Mouse (Mus musculus) C3H10T1/2 (cell line): Measurements from ENCODE around the gene Pax4. TPM values are rescaled to one million over a fixed set of nuclear protein-coding genes. Genes with fewer than 3 reads are reported as not detected.

Experiments used
- polyA plus RNA-seq, 2 experiments: library from polyadenylated mRNA; unstranded; fragments of >200 nt; fragmentation: generic; extraction: Trizol; gene quantifications; one replicate each; pipeline ENCODE4 v1.2.1; 2012; ENCODE audit warnings: missing spikeins in 2 of 2

Gene Pax4
- polyA plus RNA-seq, result not detected

GRCm38 (mm10) chr6:28449253-28449652, at the start of gene Pax4:
Gene Pax4 (minus strand): TSS chr6:28449353.

DNA sequence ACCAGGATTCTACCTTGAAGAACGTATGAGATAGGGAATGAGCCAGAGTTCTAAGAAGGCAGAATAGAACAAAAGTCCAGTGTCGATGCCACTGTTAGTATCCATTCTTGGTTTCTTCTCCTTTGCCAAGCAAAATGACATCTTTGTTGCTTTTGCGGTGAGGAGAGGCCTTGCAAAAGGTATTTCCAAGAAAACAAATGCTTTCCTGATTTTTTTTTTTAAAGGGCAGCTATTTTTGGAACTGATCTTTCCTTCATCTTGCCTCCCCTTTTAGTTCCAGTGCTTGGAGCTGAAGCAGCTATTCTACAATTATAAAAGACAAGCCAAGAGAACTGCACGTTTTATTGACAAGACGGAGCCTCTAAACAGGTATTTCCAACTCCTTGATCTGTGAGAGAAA, 25.7 kb upstream of the Pax4 start, which contains the start of gene Snd1:
Gene Snd1, plus strand, starts transcription at position 301 of the 400 bp plus-strand sequence.

DNA sequence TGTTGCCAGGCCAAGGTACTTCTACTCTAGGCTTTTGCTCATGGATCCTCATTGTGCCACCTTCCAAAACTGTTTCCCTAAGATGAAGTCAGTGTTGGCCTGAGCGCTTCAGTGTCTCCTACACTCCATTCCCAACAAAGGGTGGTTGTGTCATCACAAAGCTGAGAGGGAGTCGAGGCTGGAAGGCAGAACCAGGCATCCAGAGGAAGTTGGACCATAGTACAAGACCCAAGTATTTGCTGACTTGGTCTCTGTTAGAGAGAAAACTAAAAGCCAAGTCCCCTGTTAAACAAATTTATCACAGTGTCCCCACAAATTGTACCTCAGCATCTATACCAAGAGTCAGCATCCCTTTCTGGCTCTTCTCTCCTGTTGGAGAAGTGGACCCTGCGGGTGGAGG, 20.9 kb downstream of the Pax4 start, which contains the start of gene Gcc1:
Gene Gcc1, minus strand, starts transcription at position 101 of the 400 bp plus-strand sequence.

GRCm38 (mm10) chr6:28427096-28427839, 21.9 kb downstream of the Pax4 start, which contains the start of gene Fscn3:
Gene Fscn3 (plus strand): TSS chr6:28427789.

GRCm38 (mm10) chr6:28423313-28423712, 25.8 kb downstream of the Pax4 start, which contains the start of gene Arf5:
Gene Arf5 (plus strand): TSS chr6:28423560.

DNA sequence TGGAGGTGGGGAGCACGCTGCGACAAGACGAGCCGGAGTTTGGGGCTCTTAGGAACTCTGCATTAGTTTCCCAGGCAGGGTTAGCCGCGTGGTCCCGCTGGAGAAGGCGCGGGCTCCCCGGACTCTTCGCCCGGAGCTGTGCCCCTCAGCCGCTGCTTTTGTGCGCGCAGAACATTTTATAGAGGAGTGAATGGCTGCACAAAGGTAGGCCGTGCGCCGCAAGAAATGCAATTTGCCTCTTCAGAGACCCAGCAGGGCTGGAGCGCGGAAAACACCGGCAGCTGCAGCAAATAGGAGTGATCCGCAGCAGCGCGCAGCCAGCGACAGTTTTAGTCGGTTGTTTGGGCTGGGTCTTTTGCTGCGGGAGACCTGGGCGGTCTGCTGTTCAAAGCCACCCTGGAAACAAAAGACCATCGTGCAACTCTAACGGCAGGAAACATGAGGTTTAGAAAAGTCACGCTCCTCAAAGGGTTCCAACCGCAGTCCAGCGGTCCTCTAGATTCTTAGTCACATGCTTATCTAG, 51.4 kb downstream of the Pax4 start, which contains the start of gene Zfp800:
Gene Zfp800, minus strand, starts transcription at position 325 of the 523 bp plus-strand sequence.

Other genes starting within 250 kb of the Pax4 start
- gene Zfp800, start 51.3 kb downstream of the Pax4 start, polyA plus RNA-seq, result under 1 TPM; 0.11 to 0.57 TPM
- gene Arf5, start 25.8 kb downstream of the Pax4 start, polyA plus RNA-seq, result 100 to 1,000 TPM; 151 to 270 TPM
- gene Fscn3, start 21.6 kb downstream of the Pax4 start, polyA plus RNA-seq, result under 1 TPM in 1 of 2 experiments, not detected in 1; 0.05 TPM
- gene Gcc1, start 21.0 kb downstream of the Pax4 start, polyA plus RNA-seq, result 1 to 10 TPM in 1 of 2 experiments, under 1 TPM in 1; 0.66 to 7.1 TPM
- gene Snd1, start 25.8 kb upstream of the Pax4 start, polyA plus RNA-seq, result 10 to 100 TPM; 85.6 to 97.7 TPM